Mouse (Mus musculus): ENCODE data around the gene Itpk1.
"Not testable (repeated sequence)": the region's sequence is repeated elsewhere in the genome, so short reads cannot be mapped to it uniquely, and the experiment has no call there.

The Itpk1 gene

DNA sequence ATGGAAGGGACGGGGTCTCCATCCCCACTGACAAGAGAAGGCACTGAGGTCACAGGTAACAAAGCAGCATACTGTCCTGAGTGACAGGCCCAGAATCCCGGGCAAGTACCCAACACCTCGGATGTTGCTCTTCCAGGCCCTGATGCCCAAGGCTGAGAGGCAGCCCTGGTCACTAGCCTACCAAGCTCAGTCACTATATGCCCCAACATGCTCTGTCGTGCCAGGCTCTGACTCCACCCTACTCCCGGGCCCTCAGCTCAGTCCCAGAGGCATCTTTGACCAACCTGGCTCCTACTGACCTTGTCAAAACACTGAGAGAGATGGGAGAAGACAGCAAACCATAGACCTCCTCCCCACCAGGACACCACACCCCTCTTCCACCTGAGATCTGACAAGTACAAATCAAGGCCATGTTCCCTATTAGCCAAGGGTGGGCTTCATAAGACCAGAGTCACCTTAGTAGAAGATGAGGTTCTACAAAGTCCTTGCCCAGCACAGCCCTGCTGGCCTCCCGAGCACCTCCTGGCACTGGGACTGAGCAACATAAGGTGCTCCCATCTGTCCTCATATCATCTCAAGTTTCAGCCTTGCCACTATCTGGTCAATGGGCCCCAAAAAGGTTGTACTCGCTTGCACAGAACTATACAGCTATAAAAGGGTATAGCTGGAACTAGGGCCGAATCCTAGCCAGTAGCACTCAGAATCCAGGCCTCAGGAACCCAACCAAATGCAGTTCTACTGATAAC lies 43.7 kb downstream of the Itpk1 start:
- no peak for DNase-seq (ENCODE audit: low read depth)

GRCm38 (mm10) chr12:102653003-102653402 lies 51.7 kb downstream of the Itpk1 start:
- DNase-seq (ENCODE audit: low read depth), result peak; percentile 62

GRCm38 (mm10) chr12:102652420-102652819 lies 52.3 kb downstream of the Itpk1 start:
- DNase-seq (ENCODE audit: low read depth), result peak; percentile 81

DNA sequence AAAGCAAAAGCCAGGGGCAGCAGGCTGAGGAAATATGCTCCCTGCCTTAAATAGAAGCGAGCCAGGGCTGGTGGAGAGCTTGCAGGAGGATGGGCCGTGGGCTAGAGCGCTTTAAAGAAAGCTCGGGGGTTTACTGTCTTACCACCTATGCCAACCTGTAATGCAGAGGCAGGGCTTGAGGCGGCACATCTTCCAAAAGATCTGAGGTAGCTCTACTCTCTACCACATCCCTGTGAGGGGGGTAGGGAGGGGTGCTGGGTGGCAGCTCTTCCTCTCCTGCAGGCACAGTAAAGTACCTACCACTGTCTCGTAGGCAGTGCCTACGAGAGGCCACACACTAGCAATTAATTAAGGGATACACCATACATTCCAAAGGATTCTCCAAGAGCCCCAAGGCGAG lies 52.9 kb downstream of the Itpk1 start:
- peak; percentile 79 for DNase-seq (ENCODE audit: low read depth)

GRCm38 (mm10) chr12:102651401-102651800 lies 53.3 kb downstream of the Itpk1 start:
- peak; percentile 62 for DNase-seq (ENCODE audit: low read depth)

DNA sequence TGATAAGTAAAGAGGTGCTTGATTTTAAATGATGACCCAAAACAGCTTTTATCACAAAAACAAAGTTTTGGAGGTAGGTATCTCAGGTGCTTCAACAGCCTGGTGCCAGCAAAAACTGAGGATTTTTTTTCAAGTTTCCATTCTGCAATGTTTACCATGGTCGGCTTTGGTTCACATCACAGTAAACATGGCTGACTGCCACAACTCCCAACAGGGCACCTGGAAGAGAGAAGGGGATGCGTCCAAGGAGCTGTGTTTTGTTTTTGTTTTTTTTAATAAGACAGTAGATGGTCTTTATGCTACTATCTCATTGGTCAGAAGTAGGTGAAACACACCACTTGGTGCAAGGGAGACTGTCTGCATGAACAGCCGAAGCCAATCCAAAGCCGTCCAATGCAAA lies 54.1 kb downstream of the Itpk1 start:
- no peak for DNase-seq (ENCODE audit: low read depth)

DNA sequence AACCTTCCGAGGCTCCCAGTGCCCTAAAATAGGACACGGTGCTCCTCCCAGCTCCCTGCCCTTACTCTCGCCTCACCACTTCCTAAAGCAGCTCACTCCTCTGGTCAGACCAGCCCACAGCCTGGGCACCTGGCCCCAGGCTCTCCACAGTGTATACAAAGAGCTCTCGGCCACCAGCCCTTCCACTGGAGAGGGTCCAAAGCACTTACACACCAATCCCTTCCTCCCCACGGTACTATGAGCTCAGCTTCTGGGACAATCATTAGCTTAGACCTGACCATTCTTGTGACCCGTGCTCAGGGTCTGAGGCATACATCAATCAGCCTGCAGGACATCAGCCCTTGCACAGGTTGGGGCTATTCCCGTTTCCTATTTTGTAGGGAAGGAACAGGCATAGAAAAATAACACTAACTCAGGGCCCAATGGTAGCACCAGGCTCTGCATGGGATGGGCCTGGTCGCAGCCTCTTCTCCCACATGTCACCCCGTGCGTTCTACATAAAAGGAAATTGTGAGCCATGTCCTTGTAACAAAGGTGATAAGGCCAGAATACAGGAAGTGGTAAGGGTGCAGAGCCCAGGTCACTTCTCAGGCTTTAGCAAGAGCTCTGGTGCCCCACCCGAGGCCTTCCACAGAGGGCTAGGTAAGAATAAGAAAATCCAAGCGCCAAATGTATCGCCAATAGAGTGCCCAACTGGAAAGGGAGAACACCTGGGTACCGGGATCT lies 56.7 kb downstream of the Itpk1 start:
- DNase-seq (ENCODE audit: low read depth), result peak; percentile 51

GRCm38 (mm10) chr12:102646586-102647260 lies 58.0 kb downstream of the Itpk1 start:
- no peak for DNase-seq (ENCODE audit: low read depth)

DNA sequence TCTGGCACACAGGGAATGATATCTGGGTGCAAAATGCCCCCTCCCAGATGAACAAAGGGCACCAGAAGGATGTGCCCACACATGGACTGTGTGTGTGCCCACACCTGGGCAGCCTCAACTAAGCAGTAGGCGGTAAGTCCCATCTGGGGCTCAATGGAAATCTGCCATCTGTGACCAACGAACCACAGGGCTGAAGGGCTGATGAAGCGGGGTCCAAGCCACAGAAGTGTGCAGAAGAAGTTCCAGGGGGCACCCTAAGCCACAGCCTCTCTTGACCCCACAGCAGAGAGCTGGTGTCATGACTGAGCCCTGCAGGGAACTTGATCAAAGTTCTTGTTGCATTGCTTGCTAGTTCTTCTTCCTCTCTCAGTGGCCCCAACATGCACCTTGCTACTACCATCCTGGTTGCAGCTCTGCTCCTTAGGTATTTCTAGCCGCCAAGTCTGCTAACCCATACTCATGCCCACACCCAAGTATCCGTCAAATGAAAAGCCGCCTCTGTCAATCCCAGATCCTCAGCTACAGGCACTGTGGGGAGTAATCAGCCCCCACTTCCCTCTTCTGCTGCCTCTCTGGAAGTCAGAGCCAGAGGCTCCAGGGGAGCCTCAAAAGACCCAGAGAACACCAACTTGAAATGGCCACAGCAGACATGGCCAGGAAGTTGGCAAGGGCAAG lies 58.7 kb downstream of the Itpk1 start:
- no peak for DNase-seq (ENCODE audit: low read depth)

DNA sequence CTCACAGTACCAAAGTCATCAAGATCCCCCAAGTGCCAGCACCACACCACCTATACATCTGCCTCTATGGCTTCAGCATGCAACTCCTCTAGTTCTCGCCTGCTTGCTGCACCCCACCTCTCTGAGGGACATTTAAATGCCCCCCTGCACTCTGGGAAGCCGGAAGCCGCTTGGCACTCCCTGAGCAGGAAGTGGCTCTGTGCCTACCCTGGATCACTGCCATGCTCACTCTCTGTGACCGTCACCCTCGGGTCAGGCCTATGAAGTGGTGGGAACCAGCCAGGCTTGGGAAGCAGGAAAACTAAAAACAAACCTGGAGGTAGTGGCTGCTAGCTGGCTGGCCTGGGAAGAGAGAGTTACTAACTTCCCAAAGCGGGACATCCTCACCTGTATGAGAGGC lies 61.4 kb downstream of the Itpk1 start:
- no peak for DNase-seq (ENCODE audit: low read depth)

- no peak for DNase-seq (ENCODE audit: low read depth)
Observed at GRCm38 (mm10) chr12:102640436-102641163, 64.1 kb downstream of the Itpk1 start.

DNA sequence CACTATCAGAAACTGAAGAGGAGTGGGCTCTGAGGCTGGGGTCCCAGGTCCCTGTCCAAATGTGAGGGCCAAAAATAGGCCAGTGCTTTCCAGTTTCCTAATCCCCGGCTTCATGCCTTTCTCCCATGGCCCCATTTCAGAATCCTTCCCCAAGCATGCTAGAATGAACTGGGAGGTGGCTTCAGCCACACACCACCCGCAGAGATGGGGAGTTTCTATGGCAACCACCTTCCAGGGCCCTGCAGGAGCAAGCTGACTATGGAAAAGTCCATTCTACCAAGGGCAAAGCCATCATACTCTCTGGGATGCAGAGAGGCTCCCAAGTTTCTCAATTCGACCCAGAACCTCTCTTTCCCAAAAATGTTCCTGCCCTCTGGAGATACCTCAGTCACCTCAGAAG lies 65.9 kb downstream of the Itpk1 start:
- DNase-seq (ENCODE audit: low read depth), result no peak

GRCm38 (mm10) chr12:102637235-102637634 lies 67.5 kb downstream of the Itpk1 start:
- DNase-seq (ENCODE audit: low read depth), result no peak

DNA sequence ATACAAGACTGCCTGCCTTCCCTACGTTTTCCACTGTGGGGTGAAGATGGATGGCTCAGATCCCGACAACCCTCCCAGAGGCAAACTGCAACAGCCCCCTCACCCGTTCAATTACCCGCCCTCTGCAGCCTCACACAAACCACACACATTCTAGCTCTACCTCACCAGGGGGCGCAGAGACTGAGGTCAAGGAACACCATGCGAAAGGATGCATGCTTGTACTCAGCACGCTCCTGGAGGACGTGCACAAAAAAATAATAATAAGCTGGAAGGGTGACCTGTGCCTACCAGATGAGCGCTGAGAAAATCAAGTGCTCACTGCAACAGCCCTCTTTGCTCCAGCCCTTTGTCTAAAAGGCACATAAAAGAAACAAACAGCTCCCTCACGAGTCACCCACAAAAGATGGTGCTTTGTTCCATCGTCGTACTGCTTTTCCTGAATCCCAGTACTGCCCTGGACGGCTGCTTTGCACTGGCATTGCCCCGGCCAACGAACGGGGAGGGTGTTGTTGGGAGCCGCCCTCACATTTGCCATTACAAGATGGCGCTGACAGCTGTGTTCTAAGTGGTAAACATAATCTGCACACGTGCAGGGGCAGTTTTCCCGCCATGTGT lies 70.2 kb downstream of the Itpk1 start:
- no peak for DNase-seq (ENCODE audit: low read depth)

GRCm38 (mm10) chr12:102633083-102633501 lies 71.6 kb downstream of the Itpk1 start:
- no peak for DNase-seq (ENCODE audit: low read depth)

GRCm38 (mm10) chr12:102631690-102632089 lies 73.0 kb downstream of the Itpk1 start:
- no peak for DNase-seq (ENCODE audit: low read depth)

- DNase-seq (ENCODE audit: low read depth), result not testable (repeated sequence)
Observed at GRCm38 (mm10) chr12:102630471-102630870, 74.3 kb downstream of the Itpk1 start.

GRCm38 (mm10) chr12:102628221-102628620 lies 76.5 kb downstream of the Itpk1 start:
- peak; percentile 94 for DNase-seq (ENCODE audit: low read depth)

- peak; percentile 89 for DNase-seq (ENCODE audit: low read depth)
Observed at GRCm38 (mm10) chr12:102627545-102627944, 77.2 kb downstream of the Itpk1 start.

DNA sequence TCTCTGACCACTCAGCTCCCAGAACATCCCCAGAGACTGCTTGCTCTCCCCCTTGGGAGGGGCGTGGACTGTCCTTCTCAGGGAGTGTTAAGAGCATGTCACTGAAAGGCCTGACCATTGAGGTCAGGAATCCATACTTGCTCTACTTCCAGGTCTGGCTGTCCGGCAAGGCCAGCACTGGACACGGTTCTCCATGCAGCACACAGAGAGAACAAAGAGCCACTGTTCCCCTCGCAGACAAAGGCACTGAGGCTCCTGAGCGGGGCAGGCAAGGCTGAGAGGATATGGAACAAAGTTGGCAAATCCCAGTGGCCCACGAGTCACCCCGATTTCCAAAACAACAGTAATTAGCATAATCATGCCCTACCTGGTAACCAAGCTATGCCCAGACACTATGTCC lies 77.9 kb downstream of the Itpk1 start:
- no peak for DNase-seq (ENCODE audit: low read depth)

DNA sequence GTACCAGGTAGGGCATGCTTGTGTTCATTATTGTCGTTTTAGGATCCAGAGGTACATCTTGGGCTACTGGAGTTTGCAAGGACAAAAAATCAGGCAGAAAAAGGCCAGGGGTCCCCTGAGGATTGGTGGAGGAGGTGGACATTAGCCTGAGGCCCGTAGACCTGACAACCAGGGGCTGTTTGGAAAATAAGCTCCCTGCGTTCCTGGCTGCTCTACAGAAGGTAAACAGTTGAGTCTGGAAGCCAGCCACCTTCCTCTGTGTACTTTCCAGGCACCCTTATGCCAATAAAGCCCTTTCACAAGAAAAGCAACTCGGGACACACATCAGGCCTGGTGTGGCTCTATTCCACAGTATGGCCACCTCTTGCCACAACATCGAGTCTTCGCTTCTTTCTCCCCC lies 79.0 kb downstream of the Itpk1 start:
- DNase-seq (ENCODE audit: low read depth), result no peak
